Mouse (Mus musculus): ENCODE data around the gene Gm49340. TPM values are rescaled to one million over a fixed set of nuclear protein-coding genes. Genes with fewer than 3 reads are reported as not detected.
A peak's percentile ranks its signal among the peaks of the same experiment; 100 is the strongest.
"Not testable (repeated sequence)": the region's sequence is repeated elsewhere in the genome, so short reads cannot be mapped to it uniquely, and the experiment has no call there.

Gene Gm49340
- total RNA-seq (2021), result not detected
- long read RNA-seq, experiment 1, result 0 reads
- long read RNA-seq, experiment 2, result 0 reads

GRCm38 (mm10) chr11:73329442-73329841 lies at the start of gene Gm49340, which contains the start of the genes Aspa and Spata22:
Gene Gm49340, plus strand, starts transcription at chr11:73329741.
Gene Aspa, minus strand, starts transcription at chr11:73329596.
Gene Spata22, plus strand, starts transcription at chr11:73329741.
- no peak within 1 kb of the TSS for H3K4me3 ChIP-seq
- H3K27ac ChIP-seq, result no peak within 1 kb of the TSS
- intact Hi-C loops (cut with DNase I), result no loop called here
- no peak for TF ChIP-seq CTCF (IDR thresholded peaks at IDR 0.05)
- DNase-seq, result no peak

- Histone ChIP-seq H3K27ac (no peak overlapping the region), H3K4me3 (no peak overlapping the region)
- TF ChIP-seq CTCF (IDR thresholded peaks at IDR 0.05), result no peak
- DNase-seq, result no peak
- intact Hi-C loops (cut with DNase I), result no loop called here
These were observed 48.8 kb upstream of the Gm49340 start for GRCm38 (mm10) chr11:73280710-73281109.

- peak; percentile 53 for DNase-seq
- Histone ChIP-seq H3K27ac (peak overlapping the region; percentile 31; the same call in 1 of the 2 replicates), H3K4me3 (peak overlapping the region; percentile 69)
- peak; percentile 53 for TF ChIP-seq CTCF (IDR thresholded peaks at IDR 0.05)
- intact Hi-C loops (cut with DNase I), result no loop called here
These were observed 48.0 kb upstream of the Gm49340 start for GRCm38 (mm10) chr11:73281528-73282027.

GRCm38 (mm10) chr11:73283369-73283768 lies 46.2 kb upstream of the Gm49340 start:
- no peak for DNase-seq
- no peak overlapping the region for H3K27ac ChIP-seq
- no peak for TF ChIP-seq CTCF (IDR thresholded peaks at IDR 0.05)
- no peak overlapping the region for H3K4me3 ChIP-seq
- intact Hi-C loops (cut with DNase I), result no loop called here

GRCm38 (mm10) chr11:73283926-73284325 lies 45.6 kb upstream of the Gm49340 start:
- Histone ChIP-seq H3K4me3 (no peak overlapping the region), H3K27ac (peak overlapping the region; percentile 38)
- DNase-seq, result no peak
- TF ChIP-seq CTCF (IDR thresholded peaks at IDR 0.05), result no peak
- intact Hi-C loops (cut with DNase I), result no loop called here

GRCm38 (mm10) chr11:73284351-73284750 lies 45.2 kb upstream of the Gm49340 start:
- intact Hi-C loops (cut with DNase I), result no loop called here
- DNase-seq, result no peak
- Histone ChIP-seq H3K4me3 (no peak overlapping the region), H3K27ac (peak overlapping the region; percentile 38; the same call in 1 of the 2 replicates)
- no peak for TF ChIP-seq CTCF (IDR thresholded peaks at IDR 0.05)

- H3K4me3 ChIP-seq, result no peak overlapping the region
- TF ChIP-seq CTCF (IDR thresholded peaks at IDR 0.05), result no peak
- intact Hi-C loops (cut with DNase I), result no loop called here
- DNase-seq, result no peak
- H3K27ac ChIP-seq, result no peak overlapping the region
These were observed 39.9 kb upstream of the Gm49340 start for GRCm38 (mm10) chr11:73289621-73290020.

- Histone ChIP-seq H3K4me3 (no peak overlapping the region), H3K27ac (no peak overlapping the region)
- intact Hi-C loops (cut with DNase I), result no loop called here
- TF ChIP-seq CTCF (IDR thresholded peaks at IDR 0.05), result no peak
- DNase-seq, result no peak
These were observed 26.4 kb upstream of the Gm49340 start for GRCm38 (mm10) chr11:73303123-73303522.

GRCm38 (mm10) chr11:73315961-73316360 lies 13.6 kb upstream of the Gm49340 start:
- Histone ChIP-seq H3K27ac (no peak overlapping the region), H3K4me3 (no peak overlapping the region)
- TF ChIP-seq CTCF (IDR thresholded peaks at IDR 0.05), result no peak
- DNase-seq, result no peak
- intact Hi-C loops (cut with DNase I), result no loop called here

GRCm38 (mm10) chr11:73318581-73318980 lies 11.0 kb upstream of the Gm49340 start:
- DNase-seq; H3K27ac ChIP-seq; H3K4me3 ChIP-seq; intact Hi-C loops (cut with DNase I): not testable (repeated sequence)

- intact Hi-C loops (cut with DNase I); H3K4me3 ChIP-seq: not testable (repeated sequence)
These were observed 8.5 kb upstream of the Gm49340 start for GRCm38 (mm10) chr11:73321064-73321463.

GRCm38 (mm10) chr11:73323906-73324830 lies 5.4 kb upstream of the Gm49340 start:
- intact Hi-C loops (cut with DNase I), result no loop called here
- H3K27ac ChIP-seq, result peak overlapping the region; percentile 46
- no peak for TF ChIP-seq CTCF (IDR thresholded peaks at IDR 0.05)
- no peak for DNase-seq
- H3K4me3 ChIP-seq, result peak overlapping the region; percentile 58

More at GRCm38 (mm10) chr11:73321064-73321463, 8.5 kb upstream of the Gm49340 start:
- not testable (repeated sequence) for H3K27ac ChIP-seq, DNase-seq

- intact Hi-C loops (cut with DNase I), result no loop called here
These were observed 3.1 kb upstream of the Gm49340 start for GRCm38 (mm10) chr11:73326485-73326886.

More at GRCm38 (mm10) chr11:73326485-73326886, 3.1 kb upstream of the Gm49340 start:
- no peak for TF ChIP-seq CTCF (IDR thresholded peaks at IDR 0.05)
- H3K27ac ChIP-seq, result peak overlapping the region; percentile 66
- peak; percentile 19 for DNase-seq
- H3K4me3 ChIP-seq, result peak overlapping the region; percentile 60

All from gastrocnemius, adult 2 months (tissue).